Mouse (Mus musculus) lung, postnatal 0 days (tissue): ENCODE data around the gene Tmem150b. TPM values are rescaled to one million over a fixed set of nuclear protein-coding genes. Genes with fewer than 3 reads are reported as not detected.

ENCODE experiments used
- ATAC-seq: fragments of 200-750 bp; cut with Nextera tagmentation; 2 replicates; pipeline ENCODE4 v1.8.0; 2017; ENCODE audit warnings: moderate library complexity
- DNase-seq: peaks from one replicate; pipeline ENCODE4 v3.0.0-alpha.2; 2016; ENCODE audit warnings: low spot score
- H3K27ac ChIP-seq: fragments of 300-500 bp; sonication (generic); 2 replicates; pipeline ENCODE4 v1.5.1; 2014; ENCODE audit warnings: antibody characterized with exemption, mild to moderate bottlenecking, low read length, mixed read lengths
- H3K27me3 ChIP-seq: fragments of 300-500 bp; sonication (generic); replicated peaks from 2 replicates; pipeline ENCODE4 v1.6.1; 2014; ENCODE audit warnings: low read length, mixed read lengths; ENCODE audit not compliant: insufficient read depth
- H3K36me3 ChIP-seq: fragments of 300-500 bp; sonication (generic); 2 replicates; pipeline ENCODE4 v1.6.1; 2014; ENCODE audit warnings: low read length, mixed read lengths; ENCODE audit not compliant: insufficient read depth
- H3K4me1 ChIP-seq: fragments of 300-500 bp; sonication (generic); 2 replicates; pipeline ENCODE4 v1.6.1; 2014; ENCODE audit warnings: antibody characterized with exemption, low read depth, low read length, mixed read lengths; ENCODE audit not compliant: insufficient read depth
- H3K4me2 ChIP-seq: fragments of 300-500 bp; sonication (generic); replicated peaks from 2 replicates; pipeline ENCODE4 v1.6.1; 2014; ENCODE audit warnings: low read depth, mild to moderate bottlenecking, low read length, moderate library complexity, mixed read lengths
- H3K4me3 ChIP-seq: fragments of 300-500 bp; sonication (generic); 2 replicates; pipeline ENCODE4 v1.5.1; 2014; ENCODE audit warnings: low read depth, low read length
- H3K9ac ChIP-seq: fragments of 300-500 bp; sonication (generic); replicated peaks from 2 replicates; pipeline ENCODE4 v1.6.1; 2014; ENCODE audit warnings: low read depth, mild to moderate bottlenecking
- H3K9me3 ChIP-seq: fragments of 300-500 bp; sonication (generic); 2 replicates; pipeline ENCODE4 v1.6.1; 2016; ENCODE audit warnings: low read length, mixed read lengths
- CTCF ChIP-seq: IDR thresholded peaks from 2 replicates; pipeline ENCODE4 v1.5.1; 2016; ENCODE audit warnings: antibody characterized with exemption, mild to moderate bottlenecking
- EP300 ChIP-seq: IDR thresholded peaks from 2 replicates; pipeline ENCODE4 v1.6.1; 2016; ENCODE audit warnings: antibody characterized with exemption, mild to moderate bottlenecking, control low read depth
- WGBS: fragments of 180-500 bp; shearing (Covaris S2); extraction: QIAGEN DNeasy Blood & Tissue Kit; methylation state at CpG from one replicate; pipeline ENCODE4 v1.1.7; 2014; 5-methylcytosine and 5-hydroxymethylcytosine counted together
- polyA plus RNA-seq: library from polyadenylated mRNA; unstranded; fragments of >200 nt; fragmentation: Nextera tagmentation; extraction: Ambion mirVana; gene quantifications from 2 replicates; pipeline ENCODE4 v1.2.1, GENCODE M21; 2015

The Tmem150b gene
- polyA plus RNA-seq, 1 experiment from 2014 or later, result 0.35 TPM

- WGBS, result 84% methylated on average over 3 of the region's 3 CpGs
- no peaks in the 10 kb centered on the region for H3K36me3 ChIP-seq
- DNase-seq, result peak; percentile 29
These were observed 12.5 kb downstream of the Tmem150b start for GRCm38 (mm10) chr7:4712594-4712993.

GRCm38 (mm10) chr7:4705098-4705497, 20.0 kb downstream of the Tmem150b start:
- WGBS, result 44% methylated on average over 18 of the region's 18 CpGs
- no peak for ATAC-seq
- Histone ChIP-seq H3K36me3 (no peaks in the 10 kb centered on the region), H3K4me2 (no peak overlapping the region), H3K9ac (no peak overlapping the region), H3K4me3 (no peak overlapping the region), H3K4me1 (no peaks in the 10 kb centered on the region), H3K27me3 (no peaks in the 10 kb centered on the region), H3K27ac (no peak overlapping the region), H3K9me3 (no peaks in the 10 kb centered on the region)
- TF ChIP-seq CTCF (peak; percentile 75), EP300 (no peak)
- peak; percentile 39 for DNase-seq

More at GRCm38 (mm10) chr7:4712594-4712993, 12.5 kb downstream of the Tmem150b start:
- Histone ChIP-seq H3K9me3 (no peaks in the 10 kb centered on the region), H3K9ac (no peak overlapping the region), H3K27me3 (no peaks in the 10 kb centered on the region), H3K4me2 (no peak overlapping the region), H3K4me1 (no peaks in the 10 kb centered on the region), H3K27ac (no peak overlapping the region), H3K4me3 (no peak overlapping the region)
- ATAC-seq, result no peak
- TF ChIP-seq CTCF (peak; percentile 56), EP300 (no peak)

- Histone ChIP-seq H3K4me3 (no peak overlapping the region), H3K9ac (no peak overlapping the region), H3K27me3 (no peaks in the 10 kb centered on the region), H3K4me1 (no peaks in the 10 kb centered on the region), H3K4me2 (no peak overlapping the region), H3K36me3 (no peaks in the 10 kb centered on the region), H3K27ac (no peak overlapping the region), H3K9me3 (no peaks in the 10 kb centered on the region)
- ATAC-seq (no peak), DNase-seq (no peak)
- TF ChIP-seq CTCF, result no peak
- TF ChIP-seq EP300, result no peak
- 91% methylated on average over 7 of the region's 7 CpGs for WGBS
These were observed 21.9 kb downstream of the Tmem150b start for GRCm38 (mm10) chr7:4703195-4703594.

- Histone ChIP-seq H3K27ac (no peak overlapping the region), H3K9ac (no peak overlapping the region), H3K4me1 (no peaks in the 10 kb centered on the region), H3K36me3 (no peaks in the 10 kb centered on the region), H3K4me3 (no peak overlapping the region), H3K9me3 (no peaks in the 10 kb centered on the region), H3K4me2 (no peak overlapping the region), H3K27me3 (no peaks in the 10 kb centered on the region)
- WGBS, result 60% methylated on average over 8 of the region's 8 CpGs
- no peak for DNase-seq
- TF ChIP-seq EP300, result no peak
- TF ChIP-seq CTCF, result no peak
- ATAC-seq, result no peak
These were observed 22.7 kb downstream of the Tmem150b start for GRCm38 (mm10) chr7:4702334-4702733.

- H3K9ac ChIP-seq, result no peak overlapping the region
These were observed 32.0 kb downstream of the Tmem150b start for GRCm38 (mm10) chr7:4693004-4693403.

GRCm38 (mm10) chr7:4690951-4691653, 33.9 kb downstream of the Tmem150b start:
- peak; percentile 54 for ATAC-seq

More at GRCm38 (mm10) chr7:4693004-4693403, 32.0 kb downstream of the Tmem150b start:
- no peaks in the 10 kb centered on the region for H3K4me1 ChIP-seq
- H3K27me3 ChIP-seq, result no peaks in the 10 kb centered on the region
- H3K9me3 ChIP-seq, result no peaks in the 10 kb centered on the region
- 87% methylated on average over 6 of the region's 6 CpGs for WGBS
- no peak for ATAC-seq
- no peak overlapping the region for H3K4me2 ChIP-seq
- H3K4me3 ChIP-seq, result no peak overlapping the region
- no peaks in the 10 kb centered on the region for H3K36me3 ChIP-seq
- DNase-seq, result no peak
- TF ChIP-seq CTCF (no peak), EP300 (no peak)
- no peak overlapping the region for H3K27ac ChIP-seq

More at GRCm38 (mm10) chr7:4690951-4691653, 33.9 kb downstream of the Tmem150b start:
- Histone ChIP-seq H3K4me2 (peak overlapping the region; percentile 99), H3K27ac (0 out of 2 replicates have a peak overlapping the region, but pooled peaks have one; percentile 20), H3K9ac (peak overlapping the region; percentile 55), H3K4me3 (peak overlapping the region; percentile 57), H3K4me1 (no peaks in the 10 kb centered on the region), H3K9me3 (no peaks in the 10 kb centered on the region), H3K36me3 (no peaks in the 10 kb centered on the region), H3K27me3 (no peaks in the 10 kb centered on the region)
- TF ChIP-seq CTCF, result no peak
- TF ChIP-seq EP300, result no peak
- WGBS, result 8% methylated on average over 18 of the region's 35 CpGs
- DNase-seq, result no peak
